Mouse (Mus musculus): Measurements from ENCODE around the gene Krtcap2.

Gene Krtcap2

GRCm38 (mm10) chr3:89250435-89251040 is 4.8 kb downstream of the Krtcap2 start:
- peak; percentile 84 for DNase-seq

DNA sequence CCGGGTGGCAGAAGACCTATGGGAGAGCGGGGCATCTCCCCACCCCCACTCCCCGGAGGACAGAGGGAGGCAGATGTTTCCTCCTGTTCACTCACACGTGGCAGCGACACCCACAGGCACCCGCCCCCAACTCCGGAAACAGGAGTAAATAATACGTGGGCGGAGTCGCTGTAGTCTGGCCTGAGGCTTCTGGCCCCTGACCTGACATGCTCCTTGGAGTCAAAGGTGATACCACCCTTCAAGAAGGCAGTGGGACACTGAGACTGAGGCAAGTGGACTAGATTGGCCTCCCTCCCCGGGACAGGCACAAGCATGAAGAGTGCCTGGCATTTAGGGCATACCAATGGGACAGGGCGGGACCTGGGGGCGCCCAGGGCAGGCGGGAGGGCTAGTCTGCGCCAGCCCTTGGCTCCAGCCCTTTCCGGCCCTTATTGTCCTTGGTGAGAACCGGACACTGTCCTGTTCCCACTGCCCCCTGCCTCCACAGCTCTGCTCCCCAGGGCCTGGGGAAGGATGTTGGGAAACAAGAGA is 5.7 kb downstream of the Krtcap2 start:
- peak; percentile 74 for DNase-seq

DNA sequence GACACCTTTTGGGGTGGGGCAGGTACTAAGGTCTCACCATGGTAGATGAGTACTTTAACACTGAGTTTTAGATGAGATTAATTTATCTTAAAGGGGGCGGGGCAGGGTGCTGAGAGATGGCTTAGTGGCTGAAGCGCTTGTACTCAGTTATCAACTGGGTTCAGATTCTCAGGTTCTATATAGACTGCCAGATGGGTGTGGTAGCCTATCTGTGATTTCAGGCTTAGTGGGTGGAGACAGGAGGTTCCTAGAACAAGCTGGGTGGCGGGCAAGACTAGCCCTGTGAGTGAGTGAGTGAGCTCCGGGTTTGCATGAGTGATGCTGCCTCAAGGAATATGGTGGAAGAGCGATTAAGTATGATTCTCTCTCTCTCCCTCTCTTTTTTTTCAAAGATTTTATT is 9.2 kb downstream of the Krtcap2 start:
- DNase-seq: no peak

DNA sequence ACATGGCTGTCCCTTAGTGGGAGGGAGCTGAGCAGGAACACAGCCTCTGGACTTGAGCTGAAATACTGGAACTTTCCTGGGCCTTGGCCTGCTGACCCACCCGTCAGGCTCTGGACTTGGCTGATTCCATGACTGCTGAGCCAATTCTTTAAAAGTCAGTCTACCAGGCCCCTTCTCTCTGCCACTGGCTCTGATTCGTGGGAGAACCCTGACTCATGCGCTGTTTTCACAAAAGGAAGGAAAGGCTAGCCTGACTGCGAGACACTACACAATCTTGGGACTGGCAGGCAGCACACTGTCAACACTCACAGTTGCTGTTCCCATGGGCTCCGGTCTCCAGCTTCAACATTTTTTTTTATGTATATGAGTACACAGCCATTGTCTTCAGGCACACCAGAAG is 10.4 kb downstream of the Krtcap2 start:
- DNase-seq: no peak

DNA sequence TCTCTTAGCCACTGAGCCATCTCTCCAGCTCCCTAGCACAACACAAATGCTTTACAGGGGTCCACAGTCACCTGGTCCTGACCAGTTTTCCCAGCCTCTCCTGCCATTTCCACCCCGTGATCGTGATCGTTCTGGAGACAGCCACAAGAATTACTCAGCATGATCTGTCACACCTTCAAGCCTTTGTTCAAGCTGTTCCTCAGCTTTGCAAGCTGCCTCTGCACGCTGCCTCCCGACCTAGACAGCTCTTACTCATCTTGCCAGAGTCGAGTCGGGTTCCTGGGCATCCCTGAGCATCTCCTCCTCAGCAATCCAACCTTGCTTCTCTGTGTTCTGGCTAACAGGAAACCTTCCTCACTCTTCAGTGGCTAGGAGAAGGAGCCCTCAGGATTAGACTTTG is 13.3 kb downstream of the Krtcap2 start, which contains the start of gene Dpm3:
Gene Dpm3 (plus strand): TSS at position 283 of the 400 bp plus-strand sequence.
- no peak for DNase-seq

- DNase-seq: no peak
Measured at GRCm38 (mm10) chr3:89260211-89260610, 14.4 kb downstream of the Krtcap2 start.

GRCm38 (mm10) chr3:89262417-89262816 is 16.7 kb downstream of the Krtcap2 start:
- DNase-seq: no peak

DNA sequence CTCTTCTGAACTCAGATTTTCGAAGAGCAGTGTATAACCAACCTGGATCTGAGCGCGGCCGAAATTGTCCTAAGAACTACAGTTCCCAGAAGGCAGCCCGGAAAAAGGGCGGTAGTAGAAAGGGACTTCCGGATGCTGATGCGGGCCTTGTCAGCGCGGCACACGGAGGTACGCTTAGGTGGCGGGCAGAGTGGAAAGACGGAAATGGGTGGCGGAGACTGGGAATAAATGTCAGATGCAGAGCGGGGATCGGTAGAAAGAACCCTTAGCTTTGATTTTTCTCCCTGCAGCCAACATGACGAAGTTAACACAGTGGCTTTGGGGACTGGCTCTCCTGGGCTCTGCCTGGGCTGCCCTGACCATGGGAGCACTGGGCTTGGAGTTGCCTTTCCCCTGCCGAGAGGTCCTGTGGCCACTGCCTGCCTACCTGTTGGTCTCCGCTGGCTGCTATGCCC is 20.7 kb downstream of the Krtcap2 start:
- DNase-seq: peak; percentile 82

- DNase-seq: no peak
Measured at GRCm38 (mm10) chr3:89268916-89269315, 23.1 kb downstream of the Krtcap2 start.

- peak; percentile 88 for DNase-seq
Measured at GRCm38 (mm10) chr3:89270051-89270755, 24.4 kb downstream of the Krtcap2 start, which contains the start of gene Slc50a1. Gene Slc50a1, minus strand, starts transcription at chr3:89270570.

DNA sequence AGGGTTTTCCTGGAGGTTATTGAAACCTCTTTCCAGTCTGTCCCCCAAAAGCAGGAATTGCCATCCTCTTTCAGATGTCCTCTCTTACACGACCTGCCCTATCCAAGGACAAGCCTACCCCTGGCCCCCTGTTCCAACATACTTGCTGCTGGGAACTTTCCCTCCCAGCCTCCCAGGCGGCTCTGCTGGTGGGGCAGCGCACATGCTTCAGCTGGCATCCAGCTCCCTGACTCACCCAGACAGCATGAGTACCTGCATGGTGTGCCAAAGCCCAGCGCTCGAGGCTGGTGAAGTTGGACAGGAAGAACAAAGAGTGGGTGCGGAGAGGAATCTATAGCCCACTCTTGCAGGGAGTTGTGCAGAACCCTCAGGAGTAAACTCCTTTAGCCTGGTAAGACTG is 25.1 kb downstream of the Krtcap2 start:
- no peak for DNase-seq

DNA sequence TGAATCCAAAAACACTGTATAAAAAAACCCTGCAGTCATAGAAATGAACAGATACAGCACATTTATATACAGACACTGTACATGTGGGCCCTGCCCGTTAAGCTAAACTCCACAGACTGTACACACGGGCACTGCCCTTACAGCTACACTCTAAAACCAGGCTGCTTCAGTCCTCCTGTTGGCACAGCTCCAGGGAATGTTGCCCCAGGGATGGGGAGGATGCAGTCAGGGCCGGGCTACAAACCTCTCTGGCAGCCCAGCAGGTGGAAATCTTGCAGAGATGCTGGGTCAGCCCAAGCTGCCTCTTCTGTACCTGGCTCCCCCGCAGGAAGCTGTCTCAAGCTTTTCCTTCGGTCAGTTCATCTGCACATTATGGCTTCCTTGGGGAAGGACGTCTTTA is 26.0 kb downstream of the Krtcap2 start:
- peak; percentile 56 for DNase-seq

DNA sequence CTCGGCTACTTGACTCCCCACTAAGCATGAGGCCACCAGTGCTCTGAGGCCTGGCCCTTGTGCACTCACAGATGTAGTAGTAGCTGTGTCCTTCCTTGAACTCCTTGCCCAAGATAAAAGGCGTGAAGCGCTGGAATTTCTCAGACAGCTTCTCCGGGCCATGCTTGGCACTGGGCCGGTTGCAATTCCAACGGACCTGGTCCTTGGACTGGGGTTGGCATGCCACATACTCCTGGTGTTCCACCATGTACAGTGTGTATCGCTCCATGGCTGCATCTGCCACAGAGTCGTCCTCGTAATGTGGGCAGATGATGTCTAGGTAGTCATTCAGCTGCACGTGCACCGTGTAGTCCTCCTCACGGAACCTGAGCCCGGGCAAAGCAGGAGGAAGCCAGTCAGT is 30.3 kb downstream of the Krtcap2 start:
- DNase-seq: peak; percentile 47

GRCm38 (mm10) chr3:89277281-89278021 is 31.7 kb downstream of the Krtcap2 start:
- peak; percentile 57 for DNase-seq

GRCm38 (mm10) chr3:89278107-89278506 is 32.3 kb downstream of the Krtcap2 start:
- DNase-seq: peak; percentile 85

- peak; percentile 35 for DNase-seq
Measured at GRCm38 (mm10) chr3:89278643-89279042, 32.9 kb downstream of the Krtcap2 start.

- DNase-seq: peak; percentile 94
Measured at GRCm38 (mm10) chr3:89279153-89279890, 33.6 kb downstream of the Krtcap2 start.

DNA sequence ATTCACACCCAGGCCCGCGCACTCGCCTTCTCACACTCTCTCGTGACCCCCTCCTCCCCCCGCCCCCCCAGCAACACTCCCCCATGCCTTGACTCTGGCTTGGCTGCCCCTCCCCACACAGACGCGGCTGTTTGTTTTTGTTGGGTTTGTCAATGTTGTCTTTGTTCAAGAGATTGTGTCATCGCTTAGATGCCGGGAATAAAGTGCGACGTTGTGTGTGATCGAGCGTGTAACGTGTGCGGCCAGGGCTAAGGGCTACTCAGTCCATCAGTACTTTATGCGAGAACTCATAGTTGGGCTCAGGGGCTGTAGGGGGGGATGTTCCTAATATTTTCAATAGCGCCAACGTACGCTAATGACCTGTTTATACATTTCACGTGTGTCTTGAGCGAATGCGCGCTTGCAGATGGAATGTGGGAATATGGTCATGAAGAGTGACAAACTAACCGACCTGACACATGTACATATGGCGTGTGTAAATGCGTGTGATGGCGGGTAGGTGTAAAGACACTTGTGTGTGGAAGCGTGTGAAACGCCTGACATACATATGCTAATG is 34.4 kb downstream of the Krtcap2 start:
- peak; percentile 58 for DNase-seq

GRCm38 (mm10) chr3:89280606-89281511 is 35.1 kb downstream of the Krtcap2 start, which contains the start of gene Efna1:
Gene Efna1, minus strand, starts transcription at chr3:89281142.
- peak; percentile 85 for DNase-seq

GRCm38 (mm10) chr3:89281579-89282290 is 36.0 kb downstream of the Krtcap2 start:
- DNase-seq: peak; percentile 88

- no peak for DNase-seq
Measured at GRCm38 (mm10) chr3:89282291-89282643, 36.5 kb downstream of the Krtcap2 start.
